Mouse (Mus musculus) bone marrow macrophage, adult 2 months (primary cell): ENCODE measurements around the gene Epn1.

Source experiments
- CTCF ChIP-seq: IDR thresholded peaks from 2 replicates; pipeline ENCODE4 v1.5.1; 2012; ENCODE audit warnings: low read depth, mild to moderate bottlenecking, low read length, moderate library complexity
- POLR2A ChIP-seq: IDR thresholded peaks from 2 replicates; pipeline ENCODE4 v1.6.1; 2012; ENCODE audit warnings: mild to moderate bottlenecking, low read depth, low read length, borderline replicate concordance

DNA sequence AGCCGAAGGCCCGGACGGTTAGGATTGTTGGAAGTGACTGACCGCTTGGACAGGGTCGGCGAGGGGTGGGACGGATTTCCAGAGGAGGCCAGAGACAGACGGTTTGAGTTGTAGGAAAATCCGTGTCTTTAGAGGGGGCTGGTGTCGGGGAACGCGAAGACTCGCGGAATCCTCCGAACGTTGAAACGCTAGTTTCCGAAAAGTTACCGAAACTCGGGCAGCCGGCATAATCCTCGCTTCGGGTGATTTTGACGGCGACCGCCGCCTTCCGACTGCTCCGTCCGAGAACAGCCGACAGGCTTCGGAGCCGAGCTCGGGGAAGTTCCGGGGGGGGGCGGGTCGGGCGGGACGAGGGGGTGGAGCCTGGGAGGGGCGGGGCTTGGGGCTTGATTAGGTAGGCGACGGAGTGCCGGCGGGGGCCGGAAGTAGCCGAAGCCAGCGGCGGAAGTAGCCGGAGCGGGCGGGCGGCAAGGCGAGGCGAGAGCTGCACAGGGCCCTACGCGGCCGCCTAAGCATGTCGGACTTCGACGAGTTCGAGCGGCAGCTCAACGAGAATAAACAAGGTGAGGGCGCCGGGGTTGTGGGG lies 18.2 kb upstream of the Epn1 start, which contains the start of gene U2af2:
- TF ChIP-seq CTCF (no peak), POLR2A (no peak)
